Mouse (Mus musculus) inflammation-experienced regulatory T-cells, adult 6 months (primary cell): ENCODE data around the gene A430033K04Rik. TPM values are rescaled to one million over a fixed set of nuclear protein-coding genes. Genes with fewer than 3 reads are reported as not detected.

Experiments used
- ATAC-seq: one replicate; pipeline ENCODE4 v1.8.0; 2017
- polyA plus RNA-seq, 3 experiments: library from polyadenylated mRNA; unstranded; fragments of 100-300 nt; shearing (Covaris generic); gene quantifications; one replicate each; pipeline ENCODE4 v1.2.1; 2017

Gene A430033K04Rik
- 10 to 100 TPM in 1 of 3 experiments, 1 to 10 TPM in 2; 6.2 to 11.7 (median 8.7) TPM for polyA plus RNA-seq

- peak; percentile 87 for ATAC-seq
Observed at GRCm38 (mm10) chr5:138622645-138623477, at the start of gene A430033K04Rik. Gene A430033K04Rik (plus strand): TSS chr5:138622859.

- ATAC-seq, result no peak
Observed at GRCm38 (mm10) chr5:138587396-138587795, 35.3 kb upstream of the A430033K04Rik start.

- ATAC-seq, result no peak
Observed at GRCm38 (mm10) chr5:138618353-138618752, 4.3 kb upstream of the A430033K04Rik start.

- peak; percentile 83 for ATAC-seq
Observed at GRCm38 (mm10) chr5:138619211-138620128, 3.2 kb upstream of the A430033K04Rik start, which contains the start of gene Zfp68. Gene Zfp68 (minus strand): TSS chr5:138619761.

- ATAC-seq, result no peak
Observed at GRCm38 (mm10) chr5:138620836-138621235, 1.8 kb upstream of the A430033K04Rik start.

GRCm38 (mm10) chr5:138623478-138623875 is 818 bp downstream of the A430033K04Rik start:
- no peak for ATAC-seq

GRCm38 (mm10) chr5:138636486-138636885 is 13.8 kb downstream of the A430033K04Rik start:
- ATAC-seq, result no peak

GRCm38 (mm10) chr5:138641081-138641480 is 18.4 kb downstream of the A430033K04Rik start:
- no peak for ATAC-seq

GRCm38 (mm10) chr5:138641761-138642160 is 19.1 kb downstream of the A430033K04Rik start:
- ATAC-seq, result no peak

GRCm38 (mm10) chr5:138652911-138653310 is 30.3 kb downstream of the A430033K04Rik start:
- ATAC-seq, result no peak

- ATAC-seq, result no peak
Observed at GRCm38 (mm10) chr5:138656477-138657156, 34.0 kb downstream of the A430033K04Rik start.

GRCm38 (mm10) chr5:138657407-138657806 is 34.7 kb downstream of the A430033K04Rik start:
- ATAC-seq, result no peak

GRCm38 (mm10) chr5:138657854-138658253 is 35.2 kb downstream of the A430033K04Rik start:
- peak; percentile 79 for ATAC-seq

- peak; percentile 61 for ATAC-seq
Observed at GRCm38 (mm10) chr5:138658922-138659321, 36.3 kb downstream of the A430033K04Rik start.

- ATAC-seq, result no peak
Observed at GRCm38 (mm10) chr5:138683023-138683766, 60.5 kb downstream of the A430033K04Rik start.

GRCm38 (mm10) chr5:138683821-138684220 is 61.2 kb downstream of the A430033K04Rik start:
- ATAC-seq, result no peak

- no peak for ATAC-seq
Observed at GRCm38 (mm10) chr5:138687453-138687852, 64.8 kb downstream of the A430033K04Rik start.

GRCm38 (mm10) chr5:138689254-138689653 is 66.6 kb downstream of the A430033K04Rik start:
- no peak for ATAC-seq

- ATAC-seq, result no peak
Observed at GRCm38 (mm10) chr5:138692936-138693570, 70.4 kb downstream of the A430033K04Rik start.

- no peak for ATAC-seq
Observed at GRCm38 (mm10) chr5:138694036-138694435, 71.4 kb downstream of the A430033K04Rik start.
